Mouse (Mus musculus) liver, embryonic 15.5 days (tissue): ENCODE results near the gene Dhx32. TPM values are rescaled to one million over a fixed set of nuclear protein-coding genes. Genes with fewer than 3 reads are reported as not detected.

Source experiments
- ATAC-seq: fragments of 200-750 bp; cut with Nextera tagmentation; 2 replicates; pipeline ENCODE4 v1.8.0; 2017; ENCODE audit warnings: moderate number of reproducible peaks, mild to moderate bottlenecking, moderate library complexity; ENCODE audit not compliant: insufficient read depth
- H3K27ac ChIP-seq: fragments of 300-500 bp; sonication (generic); replicated peaks from 2 replicates; pipeline ENCODE4 v1.5.1; 2015; ENCODE audit warnings: mild to moderate bottlenecking, inconsistent platforms
- H3K27me3 ChIP-seq: fragments of 300-500 bp; sonication (generic); 2 replicates; pipeline ENCODE4 v1.6.1; 2015; ENCODE audit warnings: mild to moderate bottlenecking, inconsistent platforms
- H3K36me3 ChIP-seq: fragments of 300-500 bp; sonication (generic); replicated peaks from 2 replicates; pipeline ENCODE4 v1.6.1; 2015; ENCODE audit warnings: moderate library complexity, mild to moderate bottlenecking, inconsistent platforms
- H3K4me1 ChIP-seq: fragments of 300-500 bp; sonication (generic); replicated peaks from 2 replicates; pipeline ENCODE4 v1.6.1; 2015; ENCODE audit warnings: inconsistent platforms
- H3K4me2 ChIP-seq: fragments of 300-500 bp; sonication (generic); 2 replicates; pipeline ENCODE4 v1.6.1; 2015; ENCODE audit warnings: moderate library complexity, mild to moderate bottlenecking, inconsistent platforms
- H3K4me3 ChIP-seq: fragments of 300-500 bp; sonication (generic); replicated peaks from 2 replicates; pipeline ENCODE4 v1.5.1; 2015; ENCODE audit warnings: mild to moderate bottlenecking, inconsistent platforms
- H3K9ac ChIP-seq: fragments of 300-500 bp; sonication (generic); 2 replicates; pipeline ENCODE4 v1.6.1; 2015; ENCODE audit warnings: moderate library complexity, mild to moderate bottlenecking, inconsistent platforms
- H3K9me3 ChIP-seq: fragments of 300-500 bp; sonication (generic); replicated peaks from 2 replicates; pipeline ENCODE4 v1.6.1; 2016; ENCODE audit warnings: inconsistent platforms
- WGBS: fragments of 180-500 bp; shearing (Covaris S2); methylation state at CpG from one replicate; pipeline ENCODE4 v1.1.7; 2015; ENCODE audit warnings: mixed read lengths; ENCODE audit not compliant: insufficient replicate concordance; 5-methylcytosine and 5-hydroxymethylcytosine counted together
- polyA plus RNA-seq: library from polyadenylated mRNA; unstranded; fragments of >200 nt; fragmentation: Nextera tagmentation; extraction: Ambion mirVana; gene quantifications from 2 replicates; pipeline ENCODE4 v1.2.1, GENCODE M21; 2015

Gene Dhx32
- polyA plus RNA-seq, 1 experiment from 2014 or later, result 10.7 TPM

DNA sequence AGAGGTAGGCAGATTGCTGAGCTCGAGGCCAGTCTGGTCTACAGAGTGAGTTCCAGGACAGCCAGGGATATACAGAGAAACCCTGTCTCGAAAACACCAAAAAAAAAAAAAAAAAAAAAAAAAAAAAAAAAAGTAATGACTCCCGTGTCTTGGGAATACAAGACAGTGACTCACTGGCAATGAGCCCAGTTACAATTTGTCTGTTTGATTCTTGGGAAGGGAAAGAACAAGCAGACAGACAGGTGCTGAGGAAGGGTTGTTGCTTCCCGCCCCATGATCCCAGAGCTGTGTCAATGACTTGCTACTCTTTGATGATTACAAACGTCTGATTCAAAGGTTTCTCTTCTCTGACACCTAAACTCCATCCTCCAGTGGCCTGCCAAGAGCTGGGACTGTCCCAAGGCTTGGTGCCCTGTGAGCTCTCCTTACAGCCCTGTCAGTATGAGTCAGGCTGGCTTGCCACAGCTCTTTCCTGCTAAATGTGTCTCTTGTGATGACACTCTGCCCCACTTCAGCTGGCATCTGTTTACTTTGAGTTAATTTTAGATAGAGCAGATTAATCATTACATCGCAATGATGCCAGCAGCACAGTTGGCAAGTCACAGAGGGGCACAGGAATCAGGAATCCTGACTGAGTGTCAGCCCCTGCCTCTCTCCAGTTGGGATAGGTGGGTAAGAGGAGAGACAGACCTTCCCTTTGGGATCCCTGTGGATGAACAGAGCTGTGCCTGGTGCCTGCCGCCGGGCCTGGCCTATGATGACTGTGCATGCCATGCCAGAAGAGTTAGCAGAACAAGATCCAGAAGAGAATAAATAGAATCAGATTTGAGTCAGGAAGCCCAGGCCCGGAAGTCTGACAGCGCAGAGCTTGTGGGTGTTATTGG is 11.0 kb upstream of the Dhx32 start:
- no peak for ATAC-seq
- H3K4me1 ChIP-seq, result no peaks in the 10 kb centered on the region
- H3K4me2 ChIP-seq, result no peak overlapping the region
- no peak overlapping the region for H3K4me3 ChIP-seq
- H3K9ac ChIP-seq, result no peak overlapping the region
- 57% methylated on average over 10 of the region's 10 CpGs for WGBS
- no peaks in the 10 kb centered on the region for H3K36me3 ChIP-seq
- no peaks in the 10 kb centered on the region for H3K9me3 ChIP-seq
- H3K27me3 ChIP-seq, result no peaks in the 10 kb centered on the region
- H3K27ac ChIP-seq, result no peak overlapping the region

GRCm38 (mm10) chr7:133792771-133793170 is 10.2 kb upstream of the Dhx32 start:
- Histone ChIP-seq H3K9me3 (no peaks in the 10 kb centered on the region), H3K36me3 (no peaks in the 10 kb centered on the region), H3K4me3 (no peak overlapping the region), H3K4me2 (no peak overlapping the region), H3K9ac (no peak overlapping the region), H3K27me3 (no peaks in the 10 kb centered on the region), H3K4me1 (no peaks in the 10 kb centered on the region), H3K27ac (no peak overlapping the region)
- 25% methylated on average over 1 of the region's 1 CpGs for WGBS
- no peak for ATAC-seq

DNA sequence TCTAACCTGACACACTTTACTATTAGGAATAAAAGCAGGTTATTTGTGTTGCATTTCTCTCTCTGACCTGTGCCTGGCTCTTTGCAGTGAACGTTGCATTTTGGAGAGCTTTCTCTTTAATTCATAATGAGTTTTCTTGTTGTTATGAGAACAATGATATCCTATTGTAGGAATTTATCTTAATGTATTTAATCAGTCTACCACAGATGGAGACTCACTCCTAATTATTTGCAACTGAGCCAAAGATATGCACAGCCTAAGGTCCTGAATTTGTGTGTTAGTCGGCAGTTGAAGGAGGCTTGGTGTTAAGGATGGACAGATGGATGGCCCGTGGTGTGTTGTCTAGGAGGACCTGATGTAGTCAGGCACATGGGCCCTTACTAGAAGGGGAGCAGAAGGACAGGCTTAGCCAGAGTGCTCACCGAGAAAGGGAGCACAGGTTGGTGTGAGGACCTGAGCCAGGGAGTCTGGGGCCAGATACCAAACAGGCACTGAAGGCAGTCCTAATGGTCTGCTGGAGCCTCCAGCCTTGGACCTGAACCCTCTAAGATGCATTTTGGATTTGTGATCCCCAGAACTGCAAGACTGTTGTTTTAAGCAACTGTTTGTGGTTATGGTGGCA is 8.2 kb upstream of the Dhx32 start:
- H3K9me3 ChIP-seq, result no peaks in the 10 kb centered on the region
- H3K27me3 ChIP-seq, result no peaks in the 10 kb centered on the region
- 48% methylated on average over 4 of the region's 4 CpGs for WGBS
- no peaks in the 10 kb centered on the region for H3K36me3 ChIP-seq
- no peak for ATAC-seq
- no peak overlapping the region for H3K27ac ChIP-seq
- H3K4me1 ChIP-seq, result no peaks in the 10 kb centered on the region
- no peak overlapping the region for H3K9ac ChIP-seq
- no peak overlapping the region for H3K4me2 ChIP-seq
- no peak overlapping the region for H3K4me3 ChIP-seq

GRCm38 (mm10) chr7:133790171-133790570 is 7.6 kb upstream of the Dhx32 start:
- no peak overlapping the region for H3K27ac ChIP-seq
- no peak overlapping the region for H3K4me2 ChIP-seq
- H3K4me1 ChIP-seq, result no peaks in the 10 kb centered on the region
- no peak overlapping the region for H3K4me3 ChIP-seq
- H3K36me3 ChIP-seq, result no peaks in the 10 kb centered on the region
- WGBS, result 62% methylated on average over 4 of the region's 4 CpGs
- no peaks in the 10 kb centered on the region for H3K27me3 ChIP-seq
- H3K9me3 ChIP-seq, result no peaks in the 10 kb centered on the region
- no peak for ATAC-seq
- no peak overlapping the region for H3K9ac ChIP-seq

- H3K36me3 ChIP-seq, result no peaks in the 10 kb centered on the region
- no peak overlapping the region for H3K9ac ChIP-seq
- H3K27ac ChIP-seq, result no peak overlapping the region
- no peak overlapping the region for H3K4me2 ChIP-seq
- 41% methylated on average over 3 of the region's 3 CpGs for WGBS
- no peak overlapping the region for H3K4me3 ChIP-seq
- no peaks in the 10 kb centered on the region for H3K27me3 ChIP-seq
- H3K9me3 ChIP-seq, result no peaks in the 10 kb centered on the region
- no peaks in the 10 kb centered on the region for H3K4me1 ChIP-seq
- no peak for ATAC-seq
Measured at GRCm38 (mm10) chr7:133788147-133788546, 5.6 kb upstream of the Dhx32 start.

GRCm38 (mm10) chr7:133787571-133787970 is 5.0 kb upstream of the Dhx32 start:
- H3K9ac ChIP-seq, result no peak overlapping the region
- H3K27ac ChIP-seq, result no peak overlapping the region
- H3K36me3 ChIP-seq, result no peaks in the 10 kb centered on the region
- peaks cover 5% of the 10 kb centered on the region; the same call in 1 of the 2 replicates for H3K4me1 ChIP-seq
- WGBS, result 39% methylated on average over 6 of the region's 6 CpGs
- H3K27me3 ChIP-seq, result no peaks in the 10 kb centered on the region
- H3K4me2 ChIP-seq, result no peak overlapping the region
- H3K9me3 ChIP-seq, result no peaks in the 10 kb centered on the region
- no peak overlapping the region for H3K4me3 ChIP-seq
- no peak for ATAC-seq

- ATAC-seq, result no peak
- H3K4me2 ChIP-seq, result no peak overlapping the region
- H3K36me3 ChIP-seq, result no peaks in the 10 kb centered on the region
- WGBS, result 63% methylated on average over 6 of the region's 6 CpGs
- no peak overlapping the region for H3K27ac ChIP-seq
- peaks cover 22% of the 10 kb centered on the region for H3K4me1 ChIP-seq
- no peaks in the 10 kb centered on the region for H3K27me3 ChIP-seq
- no peak overlapping the region for H3K4me3 ChIP-seq
- no peak overlapping the region for H3K9ac ChIP-seq
- no peaks in the 10 kb centered on the region for H3K9me3 ChIP-seq
Measured at GRCm38 (mm10) chr7:133781991-133782390, 535 bp downstream of the Dhx32 start.

GRCm38 (mm10) chr7:133781583-133781982 is 943 bp downstream of the Dhx32 start:
- no peak overlapping the region for H3K4me2 ChIP-seq
- WGBS, result 48% methylated on average over 6 of the region's 6 CpGs
- no peak overlapping the region for H3K27ac ChIP-seq

GRCm38 (mm10) chr7:133776626-133776996 is 5.9 kb downstream of the Dhx32 start, which contains the start of gene Fank1:
Gene Fank1 (plus strand): TSS chr7:133776861.
- H3K36me3 ChIP-seq, result no peaks in the 10 kb centered on the region
- under 1% methylated on average over 45 of the region's 45 CpGs for WGBS
- H3K27me3 ChIP-seq, result no peaks in the 10 kb centered on the region
- H3K4me3 ChIP-seq, result peak within 1 kb of the TSS; percentile 90
- H3K9me3 ChIP-seq, result no peaks in the 10 kb centered on the region
- peak; percentile 97 for ATAC-seq
- peaks cover 27% of the 10 kb centered on the region for H3K4me1 ChIP-seq
- H3K9ac ChIP-seq, result peak within 1 kb of the TSS; percentile 74
- peak within 1 kb of the TSS; percentile 93 for H3K4me2 ChIP-seq
- peak within 1 kb of the TSS; percentile 68 for H3K27ac ChIP-seq

More at GRCm38 (mm10) chr7:133781583-133781982, 943 bp downstream of the Dhx32 start:
- ATAC-seq, result no peak
- H3K27me3 ChIP-seq, result no peaks in the 10 kb centered on the region
- H3K36me3 ChIP-seq, result no peaks in the 10 kb centered on the region
- H3K9me3 ChIP-seq, result no peaks in the 10 kb centered on the region
- no peak overlapping the region for H3K9ac ChIP-seq
- peaks cover 25% of the 10 kb centered on the region for H3K4me1 ChIP-seq
- no peak overlapping the region for H3K4me3 ChIP-seq

DNA sequence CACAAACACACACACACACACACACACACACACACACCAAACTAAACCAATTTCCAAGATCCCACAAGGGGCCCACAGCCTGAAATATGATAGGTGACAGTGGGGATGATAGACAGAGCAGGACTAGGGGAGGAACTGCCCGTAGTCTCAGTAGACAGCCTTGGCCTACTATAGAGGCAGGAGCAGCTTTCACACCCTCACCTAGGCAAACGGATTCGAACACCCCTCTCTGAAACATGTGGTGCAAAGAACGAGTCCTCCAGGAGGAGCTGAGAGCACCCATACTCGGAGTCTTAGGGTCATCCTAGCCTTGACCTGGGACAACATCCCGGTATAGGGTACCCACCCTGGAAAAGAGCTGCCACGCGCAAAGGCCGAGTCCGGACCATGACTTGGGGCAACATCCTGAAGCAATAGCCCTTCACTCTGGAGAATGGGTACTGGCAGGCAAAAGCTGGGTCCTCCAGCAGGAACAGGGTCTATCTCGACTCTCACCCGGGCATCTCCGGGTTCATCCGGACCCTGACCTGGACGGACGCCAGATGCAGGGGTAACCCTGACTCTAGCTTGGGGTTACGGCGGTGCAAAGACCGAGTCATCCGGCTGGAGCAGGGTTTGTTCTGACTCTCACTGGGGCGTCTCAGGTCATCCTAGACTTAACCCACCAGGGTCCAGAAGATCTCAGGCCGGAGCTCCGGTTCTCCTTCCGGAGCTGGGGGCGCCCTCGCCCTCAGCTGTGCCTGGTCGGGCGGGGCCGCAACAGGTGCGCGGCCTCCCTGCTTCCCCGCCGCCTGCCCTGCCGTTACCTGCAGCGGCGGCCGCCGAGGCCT is 6.5 kb downstream of the Dhx32 start:
- Histone ChIP-seq H3K9me3 (no peaks in the 10 kb centered on the region), H3K27ac (peak overlapping the region; percentile 68), H3K4me3 (peak overlapping the region; percentile 90), H3K4me1 (peaks cover 26% of the 10 kb centered on the region), H3K9ac (peak overlapping the region; percentile 74), H3K27me3 (no peaks in the 10 kb centered on the region), H3K36me3 (no peaks in the 10 kb centered on the region), H3K4me2 (peak overlapping the region; percentile 93)
- ATAC-seq, result peak; percentile 82
- WGBS, result 4% methylated on average over 37 of the region's 38 CpGs

DNA sequence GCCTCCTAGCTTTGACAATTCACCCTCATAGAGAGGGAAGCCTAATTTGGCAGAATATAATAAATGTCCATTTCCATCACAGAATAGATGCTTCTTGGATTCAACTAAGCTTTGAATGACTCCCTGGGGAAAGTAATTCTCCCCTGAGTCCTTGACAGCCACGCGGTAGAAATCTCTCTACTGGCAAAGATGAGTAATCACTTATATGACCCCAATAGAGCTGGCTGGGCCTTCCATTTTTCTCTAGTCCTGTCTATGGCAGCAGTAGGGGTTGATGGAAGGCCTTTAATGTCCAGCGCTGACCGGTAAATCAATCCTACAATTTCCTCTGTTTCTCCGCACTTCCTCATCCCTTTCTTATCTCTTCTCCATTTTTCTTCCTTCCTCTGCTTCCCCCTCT is 7.3 kb downstream of the Dhx32 start:
- Histone ChIP-seq H3K9me3 (no peaks in the 10 kb centered on the region), H3K9ac (no peak overlapping the region), H3K36me3 (no peaks in the 10 kb centered on the region), H3K27me3 (no peaks in the 10 kb centered on the region), H3K4me1 (peaks cover 25% of the 10 kb centered on the region), H3K4me3 (peak overlapping the region; percentile 90; the same call in 1 of the 2 replicates), H3K4me2 (peak overlapping the region; percentile 93), H3K27ac (no peak overlapping the region)
- 52% methylated on average over 5 of the region's 5 CpGs for WGBS
- no peak for ATAC-seq
